Mouse (Mus musculus) CD8-positive naive resting alpha-beta T cell, adult 2 months (primary cell): ENCODE data around the gene Znrf1.

Source experiments
- DNase-seq, 2 experiments: peaks; one replicate each; pipeline ENCODE4 v3.0.0; 2022; ENCODE audit warnings: low read depth in 2 of 2, low spot score in 2 of 2

Znrf1 gene

DNA sequence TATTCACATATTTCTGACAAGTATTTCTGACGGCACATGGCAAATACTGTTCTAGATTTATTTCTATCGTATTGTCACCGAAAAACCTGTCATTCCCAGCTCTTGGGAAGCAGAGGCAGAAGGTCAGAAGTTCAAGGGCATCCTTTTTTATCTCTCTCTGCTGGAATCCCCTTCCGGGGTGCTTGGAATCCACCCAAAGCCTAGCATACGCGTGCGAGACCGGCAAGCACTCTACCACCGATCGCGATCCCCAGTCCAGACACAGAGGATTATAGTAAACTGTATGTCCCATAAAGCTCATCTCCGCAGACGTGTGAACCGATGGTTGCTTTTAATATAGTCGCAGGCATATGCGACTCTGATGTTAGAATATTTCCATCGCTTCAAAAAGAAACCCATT is 4.3 kb upstream of the Znrf1 start:
- DNase-seq: no peak

DNA sequence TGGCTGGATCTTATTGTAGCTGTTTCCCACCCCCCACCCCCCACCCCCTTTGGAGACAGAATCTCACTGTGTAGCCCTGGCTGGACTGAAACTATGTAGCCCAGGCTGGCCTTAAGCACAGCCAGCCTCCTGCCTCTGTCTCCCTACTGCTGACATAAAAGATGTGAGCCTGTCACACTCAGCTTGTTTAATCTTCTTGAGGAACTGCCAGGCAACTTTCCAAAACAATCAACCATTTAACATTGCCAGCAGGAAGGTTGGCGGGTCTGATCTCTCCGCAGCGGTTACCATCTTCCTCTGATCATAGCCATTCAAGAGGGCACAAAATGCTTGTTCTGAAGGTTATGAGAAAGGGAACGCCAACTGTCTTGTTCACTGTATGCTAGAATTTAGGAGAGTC is 2.4 kb upstream of the Znrf1 start:
- DNase-seq: no peak

DNA sequence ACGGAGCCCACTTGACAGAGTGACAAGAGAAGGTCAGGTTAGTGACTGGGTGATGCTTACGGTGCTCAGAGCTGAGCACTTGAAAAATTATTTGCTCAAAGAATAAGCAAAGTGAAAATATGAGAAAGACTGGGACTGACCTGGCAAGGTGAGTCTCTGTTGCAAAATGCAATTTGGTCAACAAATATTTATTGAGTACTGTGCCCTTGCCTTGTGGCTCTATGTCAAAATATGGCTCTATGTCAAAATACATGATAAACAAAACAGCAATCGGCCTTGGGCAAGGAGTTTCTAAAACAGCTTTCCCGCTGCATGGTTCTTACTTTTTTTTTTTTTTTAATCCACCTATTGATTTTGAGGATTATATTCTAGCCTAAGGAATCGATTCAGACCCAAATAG is 406 bp upstream of the Znrf1 start:
- no peak for DNase-seq

DNA sequence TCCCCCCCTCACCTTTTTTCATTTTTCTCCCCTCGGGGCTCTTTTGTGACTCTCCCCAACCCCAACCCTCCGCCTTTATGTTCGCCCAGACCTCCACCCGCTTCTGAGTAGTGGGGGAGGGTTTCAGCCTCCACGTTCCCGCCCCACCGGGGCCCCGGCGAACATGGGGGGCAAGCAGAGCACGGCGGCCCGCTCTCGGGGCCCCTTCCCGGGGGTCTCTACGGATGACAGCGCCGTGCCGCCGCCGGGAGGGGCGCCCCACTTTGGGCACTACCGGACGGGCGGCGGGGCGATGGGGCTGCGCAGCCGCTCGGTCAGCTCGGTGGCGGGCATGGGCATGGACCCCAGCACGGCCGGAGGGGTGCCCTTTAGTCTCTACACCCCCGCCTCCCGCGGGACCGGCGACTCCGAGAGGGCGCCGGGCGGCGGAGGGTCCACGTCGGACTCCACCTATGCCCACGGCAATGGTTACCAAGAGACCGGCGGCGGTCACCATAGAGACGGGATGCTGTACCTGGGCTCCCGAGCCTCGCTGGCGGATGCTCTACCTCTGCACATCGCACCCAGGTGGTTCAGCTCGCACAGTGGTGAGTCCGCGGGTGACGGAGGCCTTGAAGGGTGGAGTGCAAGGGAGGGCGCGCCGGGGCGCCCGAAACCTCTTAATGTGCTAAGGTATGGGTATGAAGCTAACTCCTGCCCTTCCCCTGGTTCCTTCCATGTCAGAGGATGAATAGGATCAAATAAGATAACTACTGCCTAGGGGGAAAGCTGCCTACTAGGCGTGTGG is 1.3 kb downstream of the Znrf1 start:
- peak; percentile 65 to 73 for DNase-seq

DNA sequence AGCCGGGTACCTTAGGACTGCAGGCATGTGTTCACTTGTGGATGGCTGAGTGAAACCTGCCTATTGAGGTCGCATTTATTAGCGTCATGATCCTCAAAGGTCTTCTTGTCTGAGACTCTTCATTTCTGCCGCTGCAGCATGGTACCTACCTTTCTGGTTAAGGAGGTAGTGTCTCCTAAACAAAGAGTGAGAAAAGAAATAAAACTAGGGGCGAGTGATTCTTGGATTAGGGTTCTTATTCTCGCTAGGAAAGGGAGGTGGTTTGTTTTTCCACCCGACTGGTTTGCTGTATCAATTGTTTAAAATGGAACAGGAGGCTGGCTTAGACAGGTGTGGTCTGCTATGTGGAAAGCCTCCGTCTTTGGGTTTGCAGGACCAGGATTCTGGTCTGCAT is 1.9 kb downstream of the Znrf1 start:
- no peak for DNase-seq

DNA sequence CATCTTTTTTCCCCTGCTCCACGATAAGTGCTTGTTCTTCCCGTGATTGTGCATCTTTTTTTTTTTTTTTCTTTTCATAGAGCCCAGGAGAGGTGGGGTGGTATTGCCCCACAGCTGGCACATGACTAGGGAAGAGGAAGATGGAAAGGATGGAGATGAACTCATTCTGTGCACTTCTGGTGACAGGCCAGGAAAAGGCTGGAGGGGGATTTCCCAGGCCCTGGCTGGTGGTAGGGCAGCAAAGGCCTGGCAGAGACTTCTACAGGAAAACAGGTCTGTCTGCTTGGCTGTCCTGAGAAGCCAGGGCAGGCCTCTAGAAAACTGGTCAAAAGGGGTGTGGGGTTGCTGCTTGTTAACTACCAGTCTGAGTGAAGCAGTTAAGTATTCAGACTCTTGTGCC is 2.3 kb downstream of the Znrf1 start:
- no peak for DNase-seq

DNA sequence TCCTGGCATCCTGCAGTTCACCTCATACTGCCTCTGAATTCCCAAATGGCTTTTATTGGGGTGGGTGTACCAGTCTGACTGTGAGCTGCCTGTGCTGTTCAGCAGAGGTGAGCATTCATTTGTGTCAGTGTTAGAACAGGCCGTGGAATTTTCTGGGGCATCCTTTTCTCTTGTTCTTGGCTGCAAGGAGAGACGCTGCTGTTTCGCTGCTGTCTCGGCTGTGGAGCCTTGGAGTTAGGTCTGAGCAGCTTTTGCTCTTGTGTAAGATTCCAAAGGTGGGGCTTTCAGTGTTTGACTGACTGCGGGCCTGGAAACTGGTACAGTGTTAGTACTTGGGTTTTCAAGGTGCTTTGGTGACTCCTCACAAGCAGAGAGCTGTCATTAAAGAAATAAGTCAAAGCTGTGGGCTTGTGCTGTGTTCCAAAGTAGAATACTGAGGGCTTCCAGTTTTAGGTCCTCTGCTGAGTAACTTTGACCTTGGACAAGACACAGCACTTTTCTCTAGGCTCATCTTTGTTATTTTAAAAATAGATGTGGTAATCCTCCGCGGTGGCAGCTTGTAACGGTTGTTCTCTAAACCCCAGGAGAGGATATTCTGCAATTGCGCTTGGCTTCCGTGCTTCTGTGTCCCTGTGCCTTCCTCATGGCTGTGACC is 3.7 kb downstream of the Znrf1 start:
- no peak for DNase-seq

DNA sequence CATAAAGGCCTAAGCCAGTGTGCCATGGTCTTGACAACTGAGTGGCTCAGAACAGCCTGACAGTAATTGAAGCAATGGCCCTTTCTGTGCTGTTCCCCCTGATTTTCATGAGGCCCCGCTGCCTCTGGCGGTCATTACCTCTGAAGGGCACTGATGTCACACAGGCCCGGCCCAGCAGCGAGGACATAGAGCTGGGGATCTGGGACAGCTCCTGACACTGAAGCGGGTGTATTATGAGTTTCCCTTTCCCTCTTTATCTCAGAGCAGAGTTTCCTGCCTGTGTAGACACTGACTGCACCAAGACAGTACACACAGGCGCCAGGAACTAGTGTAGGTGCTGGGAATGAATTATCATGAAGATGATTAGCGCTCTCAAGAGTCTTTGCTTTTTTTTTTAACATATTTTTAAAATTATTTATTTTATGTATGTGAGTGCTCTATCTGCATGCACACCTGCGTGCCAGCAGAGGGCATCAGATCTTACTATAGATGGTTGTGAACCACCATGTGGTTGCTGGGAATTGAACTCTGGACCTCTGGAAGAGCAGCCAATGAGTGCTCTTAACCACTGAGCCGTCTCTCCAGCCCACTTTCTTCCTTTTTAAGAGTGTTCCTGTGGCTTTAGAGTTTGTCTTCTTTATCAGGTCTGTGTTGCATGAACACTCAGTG is 7.9 kb downstream of the Znrf1 start:
- DNase-seq: no peak

DNA sequence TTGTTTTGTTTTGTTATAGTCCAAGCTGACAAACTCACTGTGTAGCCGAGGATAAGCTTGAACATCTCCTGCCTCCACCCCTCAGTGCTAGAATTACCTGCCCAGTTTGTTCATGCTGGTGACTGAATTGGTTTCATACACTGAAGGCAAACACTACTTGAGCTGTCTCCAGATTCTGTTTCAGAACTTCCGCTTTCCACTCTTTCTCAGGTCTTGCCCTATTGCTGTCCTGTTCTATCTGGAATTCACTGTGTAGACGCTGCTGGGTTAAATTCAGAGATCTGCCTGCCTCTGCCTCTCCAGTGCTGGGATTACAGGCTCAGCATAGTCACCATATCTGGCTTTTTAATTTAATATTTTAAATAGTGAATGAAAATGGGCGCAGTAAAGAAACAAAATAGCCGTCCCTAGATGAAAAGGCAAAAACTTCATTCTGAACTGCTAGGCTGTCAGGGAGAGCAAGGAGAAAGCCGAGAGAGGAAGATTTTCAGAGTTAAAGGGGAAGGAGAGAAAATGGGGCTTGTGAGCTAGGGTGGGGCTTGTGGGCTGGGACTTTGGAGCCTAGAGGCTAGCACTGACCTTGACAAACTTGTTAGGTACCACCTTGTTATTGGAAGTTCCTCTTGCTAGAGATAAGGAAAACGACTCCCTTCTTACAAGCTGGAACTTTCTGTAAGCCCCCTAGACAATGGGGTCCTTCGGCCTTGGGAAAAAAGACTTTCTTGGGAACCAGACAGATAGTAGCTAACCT is 9.7 kb downstream of the Znrf1 start:
- DNase-seq: no peak

DNA sequence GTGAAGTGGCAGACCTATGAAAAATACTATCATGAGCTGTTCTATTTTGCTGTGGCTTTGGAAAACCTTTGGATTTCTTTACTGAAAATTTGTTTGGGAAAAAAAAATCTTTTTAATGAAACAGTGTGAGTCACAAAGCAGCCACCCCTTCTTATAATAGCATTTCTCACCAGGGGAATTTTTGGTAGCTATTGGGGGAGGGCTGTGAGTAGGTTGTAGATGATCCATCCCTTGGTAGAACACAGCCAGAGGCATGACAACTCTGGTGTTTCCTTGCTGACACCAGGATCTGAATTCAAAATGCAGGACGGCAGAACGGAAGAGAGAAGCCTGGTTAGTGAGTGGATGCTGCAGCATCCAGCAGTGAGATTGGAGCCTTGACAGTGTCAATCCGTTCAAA is 11.2 kb downstream of the Znrf1 start:
- no peak for DNase-seq

DNA sequence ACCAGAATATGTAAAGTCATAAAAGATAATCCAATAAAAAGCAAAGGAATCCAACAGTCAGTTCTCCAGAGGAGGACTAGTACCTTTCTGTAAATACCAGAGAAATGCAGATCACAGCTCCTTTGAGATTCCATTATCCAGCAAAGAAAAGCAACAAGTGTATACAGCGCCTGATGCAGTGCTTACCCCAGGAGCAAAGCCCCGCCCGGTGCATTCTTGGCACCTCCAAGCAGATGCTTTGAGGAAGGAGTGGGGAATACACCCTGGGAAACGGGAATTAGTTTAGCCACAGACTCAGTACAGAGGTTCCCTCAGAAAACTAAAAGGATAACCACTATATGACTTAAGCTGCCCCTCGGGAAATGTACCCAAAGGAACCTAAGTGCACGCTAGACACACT is 12.3 kb downstream of the Znrf1 start:
- DNase-seq: no peak

DNA sequence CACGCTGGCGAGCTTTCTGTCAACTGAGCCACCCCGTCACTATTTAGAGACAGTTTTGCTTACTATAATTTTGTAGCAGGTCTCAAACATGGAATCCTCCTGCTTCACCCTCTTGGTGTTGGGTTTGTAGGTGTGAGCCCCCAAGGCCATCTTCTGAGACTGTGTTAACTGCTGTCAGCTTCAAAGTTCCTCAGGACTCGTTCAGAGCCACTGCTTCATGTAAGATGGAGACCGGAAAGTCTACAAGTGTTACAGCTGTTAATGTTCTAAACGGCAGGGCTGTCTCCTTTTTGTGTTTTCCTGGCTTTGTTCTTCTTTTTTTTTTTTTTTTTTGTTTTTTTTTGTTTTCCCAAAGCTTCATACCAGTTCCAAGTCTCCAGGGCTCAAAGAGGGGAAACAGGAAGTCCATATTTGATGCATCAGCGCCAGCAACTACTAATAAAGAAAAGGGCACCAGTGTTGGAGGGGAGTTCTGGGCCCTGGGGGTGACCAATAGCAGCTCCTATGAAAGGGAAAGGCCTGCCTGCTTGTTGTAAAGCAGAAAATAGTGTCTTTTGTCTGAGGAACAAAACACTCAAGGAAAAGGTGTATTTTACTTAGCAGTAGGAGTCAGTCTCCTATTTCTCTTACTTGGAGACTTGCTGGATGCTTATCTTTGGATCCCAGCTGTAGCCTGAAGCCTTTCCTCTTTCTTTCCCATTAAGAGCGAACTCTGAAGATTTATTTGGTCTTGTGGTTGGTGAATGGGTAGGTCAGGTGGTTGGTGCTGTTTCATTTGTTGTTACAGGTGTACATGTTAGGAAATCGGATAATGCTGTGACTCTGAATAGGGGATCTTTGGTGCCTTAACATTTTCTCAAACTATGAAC is 14.3 kb downstream of the Znrf1 start:
- no peak for DNase-seq

DNA sequence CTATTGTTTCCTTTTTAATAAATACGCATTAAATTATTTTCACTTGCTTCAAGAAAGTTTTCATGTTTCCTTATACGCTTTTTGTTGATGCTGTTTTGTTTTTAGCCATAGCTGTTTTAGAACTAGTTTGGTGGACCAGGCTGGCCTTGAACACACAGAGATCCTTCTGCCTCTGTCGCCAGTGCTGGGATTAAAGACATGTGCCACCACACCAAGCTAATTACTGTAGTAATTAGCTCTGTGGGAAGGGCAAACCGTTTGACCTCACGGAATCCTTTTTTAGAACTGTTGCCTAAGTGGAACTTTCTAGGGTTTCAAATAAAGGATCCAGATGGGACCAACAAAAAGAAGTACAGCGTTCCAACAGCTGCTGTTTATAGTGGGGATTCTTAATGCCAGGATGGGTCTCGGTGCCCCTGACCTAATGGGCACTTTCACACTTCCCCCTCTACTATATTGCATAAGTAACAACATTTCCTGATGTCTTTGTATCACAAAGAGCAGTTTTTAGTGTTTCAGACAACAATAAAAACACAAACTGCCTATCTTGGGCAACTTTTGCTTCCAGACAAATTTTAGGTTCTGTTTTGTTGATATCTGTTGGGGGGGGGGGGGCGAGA is 15.7 kb downstream of the Znrf1 start:
- no peak for DNase-seq

DNA sequence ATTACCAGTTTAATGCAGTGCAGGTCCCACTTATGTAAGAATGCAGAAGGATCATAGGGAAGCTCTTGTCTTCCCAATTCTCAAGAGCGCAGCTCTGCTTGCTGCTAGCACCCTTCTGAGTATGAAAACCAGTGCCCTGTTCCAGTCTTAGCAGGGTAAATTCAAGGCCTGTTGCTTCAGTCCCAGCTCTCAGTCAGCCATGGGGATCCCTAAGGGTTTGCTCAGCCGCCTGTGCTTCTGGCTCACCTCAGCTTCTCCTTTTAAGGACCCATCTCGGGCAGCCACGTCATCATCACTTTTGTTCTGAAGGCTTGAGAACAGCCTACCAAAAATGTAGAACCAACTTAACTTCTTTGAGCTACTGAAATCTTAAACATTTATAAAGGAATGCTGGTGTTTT is 25.9 kb downstream of the Znrf1 start:
- DNase-seq: peak; percentile 37 to 45

DNA sequence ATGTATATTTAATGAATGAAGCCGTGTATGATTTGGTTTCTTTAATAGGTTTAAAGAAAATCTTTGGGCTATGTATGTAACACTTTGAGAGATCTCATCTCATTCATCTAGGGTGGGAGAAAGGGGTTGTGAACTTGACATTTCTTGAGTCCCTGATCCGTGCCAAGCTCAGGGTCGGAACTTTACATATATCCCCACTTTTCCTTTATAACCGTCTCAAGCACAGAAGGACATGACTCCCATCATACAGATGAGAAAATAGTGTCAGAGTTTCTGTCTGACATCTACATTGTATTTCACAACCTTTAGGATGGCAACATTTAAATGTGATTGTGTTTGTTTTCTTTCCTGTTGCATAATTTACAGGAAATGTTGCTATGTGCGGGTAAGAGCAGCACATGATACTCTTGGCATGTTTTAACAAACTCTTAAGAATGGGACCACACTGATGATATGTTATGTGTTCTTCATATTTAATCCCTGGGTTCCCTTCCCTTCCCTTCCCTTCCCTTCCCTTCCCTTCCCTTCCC is 26.4 kb downstream of the Znrf1 start:
- DNase-seq: no peak

DNA sequence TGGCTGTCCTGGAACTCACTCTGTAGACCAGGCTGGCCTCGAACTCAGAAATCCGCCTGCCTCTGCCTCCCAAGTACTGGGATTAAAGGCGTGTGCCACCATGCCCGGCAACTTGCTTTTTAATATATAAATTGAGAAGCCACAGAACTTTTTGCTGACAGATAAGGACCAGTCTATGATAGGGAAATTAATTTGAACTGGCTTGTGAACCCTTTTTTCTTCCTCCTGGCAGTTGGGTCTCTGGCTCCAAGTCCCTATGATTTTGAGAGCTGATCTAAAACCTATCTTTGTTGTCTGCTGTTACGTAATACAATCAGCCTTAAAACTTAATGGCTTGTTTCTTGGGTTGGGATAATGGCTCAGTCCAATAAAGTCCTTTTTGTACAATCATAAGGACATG is 27.2 kb downstream of the Znrf1 start:
- DNase-seq: no peak

DNA sequence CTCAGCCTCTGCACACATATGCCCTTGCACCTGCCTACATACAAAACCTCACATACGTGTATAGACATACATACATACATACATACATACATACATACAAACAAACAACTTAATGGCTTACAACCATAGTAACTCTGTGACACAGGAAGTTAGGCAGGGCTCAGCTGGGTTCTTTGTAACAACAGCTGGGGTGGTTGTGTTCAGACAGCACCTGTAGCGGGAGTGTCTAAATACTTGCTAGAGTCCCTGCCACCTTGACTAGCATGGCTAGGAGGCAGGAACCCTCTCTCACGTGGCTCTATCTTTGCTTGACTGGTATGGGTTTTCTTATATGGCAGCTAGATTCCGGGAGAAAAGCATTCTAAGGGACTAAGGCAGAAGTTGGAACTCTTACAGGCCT is 27.8 kb downstream of the Znrf1 start:
- peak; percentile 26 to 38 for DNase-seq

DNA sequence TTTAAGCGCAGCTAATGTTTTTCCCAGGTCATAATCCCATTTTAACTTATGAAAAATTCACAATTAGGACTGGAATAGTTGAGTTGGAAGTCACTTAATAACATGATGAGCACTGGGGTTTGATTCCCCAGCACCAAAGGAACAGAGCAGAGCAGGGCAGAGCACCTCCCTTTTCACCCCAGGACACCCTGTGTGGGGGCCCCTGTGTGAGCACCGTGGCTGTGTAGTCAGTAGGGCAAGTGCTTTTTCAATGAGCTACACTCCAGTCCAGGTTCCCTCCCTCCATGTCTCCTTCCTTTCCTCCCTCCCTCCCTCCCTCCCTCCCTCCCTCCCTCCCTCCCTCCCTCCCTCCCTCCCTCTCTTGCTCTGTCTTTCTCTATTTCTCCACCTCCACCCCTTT is 28.2 kb downstream of the Znrf1 start:
- no peak for DNase-seq

DNA sequence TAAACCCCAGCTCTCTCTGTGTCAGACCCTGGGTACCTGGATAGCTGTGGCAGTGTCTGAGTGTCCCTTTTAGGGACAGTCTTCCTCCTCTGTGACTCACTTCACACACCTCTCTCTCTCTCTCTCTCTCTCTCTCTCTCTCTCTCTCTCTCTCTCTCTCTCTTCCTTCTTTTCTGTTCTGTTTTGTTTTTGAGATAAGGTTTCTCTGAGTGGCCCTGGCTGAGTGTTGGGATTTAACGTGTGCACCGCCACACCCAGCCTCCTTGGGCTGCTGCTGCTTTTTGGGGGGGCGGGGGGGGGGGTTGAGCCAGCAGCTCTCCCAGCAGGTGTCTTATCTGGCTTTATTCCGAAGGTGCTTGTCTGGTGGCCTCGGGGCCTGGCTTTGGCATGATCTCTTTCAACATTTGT is 29.9 kb downstream of the Znrf1 start:
- no peak for DNase-seq

DNA sequence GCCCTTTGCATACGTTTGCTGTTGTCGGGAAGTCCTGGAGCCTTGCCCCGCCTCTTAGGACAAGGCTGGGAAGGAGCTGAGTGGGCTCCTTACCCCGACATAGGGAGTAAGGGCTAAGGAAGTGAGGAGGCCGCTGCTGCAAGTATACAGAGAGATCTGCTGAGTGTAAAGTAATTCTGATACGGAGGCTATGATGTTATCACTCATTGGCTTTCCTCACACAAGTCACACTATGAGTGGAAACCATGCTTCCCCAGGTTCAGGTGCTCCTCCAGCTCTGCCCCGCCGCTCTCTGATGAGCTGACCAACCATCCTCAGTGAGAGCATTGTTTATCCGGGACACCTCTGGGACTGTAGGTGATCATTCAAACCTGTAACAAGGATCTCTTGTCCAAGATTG is 30.4 kb downstream of the Znrf1 start:
- no peak for DNase-seq
